Mouse (Mus musculus) cerebellum, adult 8-10 months (tissue): ENCODE data around the gene Cyth3.

Source experiments
- DNase-seq: peaks from one replicate; pipeline ENCODE4 v3.0.0; 2022

Cyth3 gene

DNA sequence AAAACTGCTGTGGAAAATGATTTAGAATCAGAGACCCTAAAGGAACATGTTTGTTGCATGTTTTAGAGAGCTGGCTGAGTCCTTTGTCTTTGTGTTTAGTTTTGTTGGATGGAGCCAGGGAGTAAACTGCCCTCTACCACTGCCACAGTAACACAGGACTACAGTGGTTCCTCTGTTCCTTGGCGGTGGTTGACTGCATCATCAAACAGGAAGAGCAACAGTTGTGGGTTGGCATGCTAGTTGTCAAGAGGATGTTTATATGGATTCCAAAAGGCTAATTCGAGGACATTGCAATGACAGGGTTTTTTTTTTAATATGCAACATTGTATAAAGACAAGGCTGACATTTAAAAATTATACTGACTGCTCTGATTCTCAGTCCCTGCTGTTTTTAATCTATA, 47.6 kb downstream of the Cyth3 start:
- no peak for DNase-seq

DNA sequence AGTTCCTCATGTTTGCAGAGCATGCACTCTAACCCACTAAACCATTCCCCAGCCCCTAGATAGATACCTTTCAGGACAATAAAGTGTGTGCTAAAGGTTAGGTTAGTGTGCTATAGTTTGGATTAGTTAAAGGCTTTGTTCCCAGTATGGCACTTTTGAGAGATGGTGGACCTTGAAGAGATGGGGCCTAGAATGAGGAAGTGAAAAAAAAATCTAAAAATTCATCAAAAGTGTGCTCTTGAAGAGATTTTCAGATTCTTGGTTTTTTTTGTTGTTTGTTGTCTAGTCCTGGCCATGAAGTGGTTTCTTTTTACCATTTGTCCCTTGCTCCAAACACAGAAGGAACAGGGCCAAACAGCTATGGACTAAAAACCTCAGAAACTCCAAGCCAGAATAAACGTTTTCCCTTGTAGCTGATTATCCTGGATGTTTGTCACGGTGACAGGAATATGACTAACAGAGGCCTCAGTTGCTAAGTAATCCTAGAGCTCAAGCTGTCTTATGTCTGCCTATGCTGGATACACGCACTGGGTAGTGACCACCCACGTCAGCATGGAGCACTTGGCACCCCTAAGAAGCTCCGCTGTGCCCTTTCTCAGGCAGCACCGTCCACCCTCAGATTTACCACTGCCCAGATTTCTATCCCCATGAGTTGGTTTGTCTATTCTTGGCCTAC, 48.6 kb downstream of the Cyth3 start:
- DNase-seq, result no peak

DNA sequence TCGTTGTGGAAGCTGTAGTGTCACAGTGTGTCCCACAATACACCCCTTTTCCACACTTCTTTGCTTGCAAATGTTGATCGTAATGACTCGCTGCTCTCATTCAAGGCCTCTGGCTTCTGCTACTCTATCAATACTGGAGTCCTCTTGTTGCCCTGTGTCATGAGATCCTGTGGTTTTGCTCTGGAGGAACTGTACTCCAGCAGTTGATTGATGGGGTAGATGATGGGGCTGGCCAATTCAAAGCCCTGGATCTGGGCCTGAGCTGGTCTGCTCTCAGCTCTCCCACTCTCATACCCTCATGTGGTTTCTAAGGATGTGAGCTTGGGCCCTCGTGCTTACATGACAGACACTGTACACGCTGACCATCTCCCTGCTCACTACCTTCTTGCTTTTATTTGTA, 52.3 kb downstream of the Cyth3 start:
- no peak for DNase-seq

- DNase-seq, result no peak
Observed at GRCm38 (mm10) chr5:143676218-143676985, 54.2 kb downstream of the Cyth3 start.

- DNase-seq, result no peak
Observed at GRCm38 (mm10) chr5:143677363-143677762, 55.1 kb downstream of the Cyth3 start.

- DNase-seq, result no peak
Observed at GRCm38 (mm10) chr5:143678634-143679271, 56.5 kb downstream of the Cyth3 start.

DNA sequence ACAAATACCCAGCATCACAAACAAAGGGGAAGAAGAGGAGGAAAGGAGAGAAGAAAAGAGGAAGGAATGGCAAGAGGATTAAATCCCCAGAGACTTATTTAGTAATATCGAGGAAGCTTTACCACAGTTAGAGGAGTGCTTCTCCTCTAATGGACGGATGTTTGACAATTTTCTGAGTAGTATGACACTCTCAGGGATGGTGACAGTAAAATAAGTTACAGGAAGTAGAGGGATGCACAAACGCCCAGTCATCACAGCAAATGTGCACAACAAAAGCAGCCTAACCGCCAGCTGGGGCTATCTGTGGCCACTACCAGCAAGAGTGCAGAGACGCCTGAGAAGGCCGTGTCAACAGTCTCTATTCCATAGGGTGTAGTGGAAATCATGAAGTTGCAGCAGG, 57.4 kb downstream of the Cyth3 start:
- no peak for DNase-seq

DNA sequence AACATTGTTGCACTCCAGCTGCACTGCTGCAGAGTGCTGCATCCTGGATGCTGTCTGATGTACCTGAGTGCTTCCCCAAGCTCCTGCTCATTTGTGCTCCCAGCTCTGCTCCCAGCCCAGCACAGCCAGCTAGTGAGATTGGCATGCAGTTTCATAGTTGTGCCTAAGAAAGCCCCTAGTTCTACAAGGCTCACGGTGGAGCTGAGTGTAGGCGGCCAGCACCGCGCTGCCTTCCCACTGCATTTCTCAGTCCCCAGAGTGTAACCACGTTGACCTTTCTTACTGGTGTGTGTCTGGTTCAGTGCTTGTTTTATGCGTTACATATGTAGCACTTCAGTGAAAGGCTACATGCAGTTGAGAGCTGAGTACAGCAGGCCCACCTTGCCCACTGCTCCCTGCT, 61.4 kb downstream of the Cyth3 start:
- DNase-seq, result no peak

DNA sequence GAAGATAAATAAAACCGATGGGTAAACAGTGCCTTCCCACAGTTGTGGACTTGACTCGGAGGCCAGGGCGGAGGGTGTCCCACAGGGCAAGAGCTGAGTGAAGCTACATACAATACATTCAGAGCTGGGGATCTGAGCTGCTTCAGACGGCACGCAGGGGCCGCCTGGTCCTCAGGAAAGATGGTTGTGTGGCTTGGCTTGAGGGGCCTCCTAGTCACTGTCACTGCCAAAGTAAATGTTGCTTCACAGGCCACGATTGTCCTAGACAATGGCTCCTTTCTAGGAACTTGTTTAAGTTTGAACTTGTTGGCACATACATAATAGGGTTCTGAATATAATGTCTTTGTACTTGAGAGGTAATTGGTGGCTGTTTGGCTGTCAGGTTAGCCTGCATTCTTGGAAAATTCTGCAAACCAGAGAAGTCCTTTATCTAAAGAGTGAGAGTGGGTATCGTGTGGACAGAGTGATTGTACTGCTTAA, 62.7 kb downstream of the Cyth3 start:
- DNase-seq, result no peak

- DNase-seq, result no peak
Observed at GRCm38 (mm10) chr5:143686456-143686855, 64.2 kb downstream of the Cyth3 start.

- no peak for DNase-seq
Observed at GRCm38 (mm10) chr5:143687589-143687988, 65.3 kb downstream of the Cyth3 start.

DNA sequence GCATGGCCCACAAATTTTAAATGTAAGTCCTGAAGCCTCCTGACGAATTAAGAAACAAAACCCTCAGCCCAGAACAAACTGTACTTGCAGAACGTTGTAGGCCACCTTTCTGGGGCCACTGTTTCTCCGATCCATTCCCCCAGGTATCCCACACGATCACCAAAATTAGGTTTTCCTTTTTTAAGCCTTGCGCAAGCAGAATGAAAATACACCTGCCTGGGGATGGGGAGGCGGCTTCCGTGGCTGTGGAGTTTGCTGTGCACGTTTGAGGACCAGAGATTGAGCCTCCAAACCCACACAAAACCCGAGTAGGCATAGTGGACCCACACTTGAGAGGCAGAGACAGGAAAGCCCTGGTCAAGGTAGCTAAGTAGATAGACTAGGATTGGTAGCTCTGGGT, 68.1 kb downstream of the Cyth3 start:
- DNase-seq, result no peak

- DNase-seq, result no peak
Observed at GRCm38 (mm10) chr5:143690926-143691325, 68.7 kb downstream of the Cyth3 start.

GRCm38 (mm10) chr5:143696323-143696722, 74.1 kb downstream of the Cyth3 start:
- DNase-seq, result no peak

DNA sequence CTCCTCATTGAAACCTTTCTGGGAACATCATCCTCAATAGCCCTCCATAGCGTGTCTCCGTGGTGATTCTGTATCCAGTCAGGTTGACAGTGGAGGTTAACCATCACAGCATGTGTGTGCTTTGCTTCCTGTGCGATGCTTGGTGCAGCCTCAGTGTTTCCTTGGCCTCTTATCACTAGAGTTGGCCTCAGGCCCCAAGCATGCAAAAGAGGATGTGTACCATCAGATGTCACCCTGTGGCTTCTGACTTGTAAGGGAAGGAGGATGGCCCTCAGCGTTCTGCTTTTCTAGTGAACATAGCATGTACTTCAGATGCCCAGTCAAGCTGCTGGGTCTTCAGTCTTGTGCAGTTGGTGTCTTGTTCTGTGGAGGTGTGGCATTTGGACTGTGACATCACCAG, 76.2 kb downstream of the Cyth3 start:
- no peak for DNase-seq

- DNase-seq, result no peak
Observed at GRCm38 (mm10) chr5:143700247-143700646, 78.0 kb downstream of the Cyth3 start.

DNA sequence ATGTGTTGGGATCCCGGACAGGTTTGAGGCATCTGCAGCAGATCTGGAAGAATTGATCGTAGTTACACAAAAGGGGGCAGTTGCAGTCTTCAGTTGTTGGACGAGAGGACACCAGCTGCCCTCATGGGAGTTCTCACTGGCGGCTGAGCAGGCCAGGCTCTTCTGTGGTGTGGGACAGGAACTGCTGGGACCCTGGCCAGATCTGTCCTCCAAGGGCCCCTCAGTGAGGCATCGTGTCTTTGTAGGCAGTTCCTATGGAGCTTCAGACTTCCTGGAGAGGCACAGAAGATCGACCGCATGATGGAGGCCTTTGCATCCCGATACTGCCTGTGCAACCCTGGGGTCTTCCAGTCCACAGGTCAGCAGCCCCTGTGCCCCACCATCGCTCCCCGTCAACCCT, 78.8 kb downstream of the Cyth3 start:
- DNase-seq, result no peak

DNA sequence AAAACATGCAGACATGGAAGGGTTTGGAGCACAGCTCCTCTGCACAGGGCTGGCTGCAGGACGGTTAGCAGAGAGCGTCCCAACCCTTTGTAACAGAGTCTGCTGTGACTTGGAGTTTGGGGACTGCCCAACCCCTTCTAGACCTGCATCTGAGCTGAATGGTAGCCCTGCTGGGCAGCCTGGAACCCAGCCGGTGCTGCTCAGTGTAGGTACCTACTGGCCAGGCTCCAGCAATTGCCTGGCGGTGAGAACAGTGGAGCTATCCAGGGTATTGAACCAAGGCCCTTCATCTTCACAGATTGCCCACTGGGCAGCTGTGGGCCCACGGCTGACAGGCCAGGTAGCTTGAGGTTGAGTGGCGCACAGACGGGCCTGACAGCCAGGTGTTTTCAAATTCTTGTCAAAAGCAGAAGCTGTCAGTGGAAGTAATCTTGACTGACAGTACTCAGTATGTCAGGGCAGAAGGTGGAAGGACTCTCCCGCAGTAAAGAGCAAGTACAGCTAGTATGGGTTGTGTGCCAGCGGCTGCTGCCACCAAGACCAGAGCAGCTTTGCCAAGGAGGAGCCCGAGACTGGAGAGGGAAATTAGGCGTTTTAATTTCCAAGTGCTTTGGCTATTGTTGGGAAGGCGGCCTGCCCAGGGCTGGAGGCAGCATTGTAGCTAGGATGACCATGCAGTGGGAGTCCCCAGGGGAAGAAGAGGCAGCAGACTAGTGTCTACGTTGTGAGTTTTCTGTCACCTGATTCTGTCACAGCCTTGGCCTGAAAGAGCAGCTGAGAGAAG, 82.8 kb downstream of the Cyth3 start:
- DNase-seq, result peak; percentile 50

GRCm38 (mm10) chr5:143705659-143705982, 83.4 kb downstream of the Cyth3 start:
- DNase-seq, result no peak

GRCm38 (mm10) chr5:143706030-143706821, 84.0 kb downstream of the Cyth3 start:
- DNase-seq, result no peak

DNA sequence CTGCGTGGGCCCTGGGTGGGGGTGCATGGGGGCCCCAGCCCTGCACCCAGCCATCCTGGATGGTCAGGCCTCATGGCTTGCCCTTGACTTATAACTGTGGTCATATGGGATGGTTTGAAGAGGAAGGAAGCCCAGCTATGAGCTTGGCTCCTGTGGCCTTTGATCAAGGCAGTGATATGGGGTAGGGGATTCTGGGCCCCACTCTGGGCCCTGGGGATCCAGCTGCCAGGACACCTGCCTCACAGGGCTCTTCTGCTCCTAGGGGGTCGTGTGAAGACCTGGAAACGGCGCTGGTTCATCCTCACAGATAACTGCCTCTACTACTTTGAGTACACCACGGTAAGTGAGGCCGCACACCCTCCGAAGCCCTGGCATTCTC, 84.6 kb downstream of the Cyth3 start:
- no peak for DNase-seq

- DNase-seq, result peak; percentile 38
Observed at GRCm38 (mm10) chr5:143711326-143711725, 89.1 kb downstream of the Cyth3 start.
